Mouse (Mus musculus): ENCODE results near the gene Riok2.

The Riok2 gene

GRCm38 (mm10) chr17:17408137-17408536, 34.0 kb downstream of the Riok2 start:
- DNase-seq (ENCODE audit: low spot score), result no peak

- DNase-seq (ENCODE audit: low spot score), result no peak
Measured at GRCm38 (mm10) chr17:17408720-17409478, 34.8 kb downstream of the Riok2 start.

- no peak for DNase-seq (ENCODE audit: low spot score)
Measured at GRCm38 (mm10) chr17:17409601-17410000, 35.5 kb downstream of the Riok2 start.

GRCm38 (mm10) chr17:17411443-17411842, 37.3 kb downstream of the Riok2 start:
- no peak for DNase-seq (ENCODE audit: low spot score)

GRCm38 (mm10) chr17:17412176-17412575, 38.1 kb downstream of the Riok2 start:
- DNase-seq (ENCODE audit: low spot score), result no peak

- DNase-seq (ENCODE audit: low spot score), result no peak
Measured at GRCm38 (mm10) chr17:17414206-17414605, 40.1 kb downstream of the Riok2 start.

- DNase-seq (ENCODE audit: low spot score), result no peak
Measured at GRCm38 (mm10) chr17:17424609-17425307, 50.6 kb downstream of the Riok2 start.

GRCm38 (mm10) chr17:17425308-17425813, 51.3 kb downstream of the Riok2 start:
- no peak for DNase-seq (ENCODE audit: low spot score)

- DNase-seq (ENCODE audit: low spot score), result no peak
Measured at GRCm38 (mm10) chr17:17425906-17426305, 51.8 kb downstream of the Riok2 start.

- DNase-seq (ENCODE audit: low spot score), result no peak
Measured at GRCm38 (mm10) chr17:17428888-17429287, 54.8 kb downstream of the Riok2 start.

GRCm38 (mm10) chr17:17433679-17434078, 59.6 kb downstream of the Riok2 start:
- DNase-seq (ENCODE audit: low spot score), result no peak

- DNase-seq (ENCODE audit: low spot score), result no peak
Measured at GRCm38 (mm10) chr17:17438576-17439191, 64.6 kb downstream of the Riok2 start.

- DNase-seq (ENCODE audit: low spot score), result no peak
Measured at GRCm38 (mm10) chr17:17441876-17442498, 67.9 kb downstream of the Riok2 start.

GRCm38 (mm10) chr17:17444297-17444886, 70.3 kb downstream of the Riok2 start:
- DNase-seq (ENCODE audit: low spot score), result no peak
